Mouse (Mus musculus): Measurements from ENCODE around the gene Epha4.

DNA sequence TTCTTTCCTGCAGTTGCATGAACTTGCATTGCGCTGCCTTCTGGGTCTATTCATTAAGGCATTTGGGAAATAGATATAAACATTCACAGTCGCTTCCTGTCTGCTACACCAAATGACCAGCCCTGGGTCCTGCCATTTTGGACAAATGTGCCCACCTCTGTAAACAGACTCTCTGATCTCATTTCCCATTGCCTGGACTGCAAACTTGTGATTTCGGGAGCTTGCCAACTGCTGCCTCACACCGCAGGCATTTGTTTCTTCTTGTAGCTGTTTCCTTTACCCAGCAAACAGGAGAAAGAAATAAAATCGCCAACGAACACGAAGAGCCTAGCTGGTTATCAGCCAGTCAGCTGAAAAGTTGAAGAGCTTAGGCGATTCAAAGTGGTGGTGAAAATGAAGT is 10.2 kb upstream of the Epha4 start:
- no peak for TF ChIP-seq CTCF (IDR thresholded peaks at IDR 0.05)
- TF ChIP-seq EP300 (IDR thresholded peaks at IDR 0.05), result peak; percentile 54
